Mouse (Mus musculus) bone marrow macrophage, adult 2 months (primary cell): ENCODE measurements around the gene Gm42417.

Source experiments
- CTCF ChIP-seq: IDR thresholded peaks from 2 replicates; pipeline ENCODE4 v1.5.1; 2012; ENCODE audit warnings: low read depth, mild to moderate bottlenecking, low read length, moderate library complexity
- POLR2A ChIP-seq: IDR thresholded peaks from 2 replicates; pipeline ENCODE4 v1.6.1; 2012; ENCODE audit warnings: mild to moderate bottlenecking, low read depth, low read length, borderline replicate concordance

GRCm38 (mm10) chr1:36563197-36563596 lies 24.0 kb upstream of the Gm42417 start:
- TF ChIP-seq CTCF (no peak), POLR2A (no peak)
